Comparison of ENCODE assay signal across 12 mouse cellular contexts in the genomic region with DNA sequence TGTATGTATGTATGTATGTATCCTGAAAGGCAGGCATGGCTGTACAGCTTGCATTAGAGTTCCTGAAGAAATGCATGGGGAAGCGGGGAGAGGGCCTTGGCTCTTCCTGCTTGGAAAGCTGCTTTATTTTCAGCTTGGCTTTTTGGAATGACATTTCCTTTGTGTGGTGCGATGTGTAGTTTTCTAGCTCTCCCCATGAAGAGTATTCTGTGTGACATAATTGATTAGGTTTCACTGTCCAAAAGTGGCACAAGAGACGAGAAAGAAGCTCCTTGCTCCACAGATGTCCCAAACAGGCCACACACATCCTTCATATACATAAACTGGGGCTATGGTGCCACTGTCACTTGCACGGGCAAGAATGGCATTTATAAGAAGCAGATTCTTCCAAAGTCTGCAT.
DNase-seq lines count a peak whose midpoint lies in the region; ATAC-seq and TF ChIP-seq lines count a peak whose summit lies in the region.
"Had no signal": no experiment of that assay in that cellular context is flagged by ENCODE, and none has a peak within 500 bp of the region (broad histone marks: within the 10 kb centered on the region; RNA-seq: fewer than 3 reads in every experiment).

No protein-coding gene starts in this region.

- H3K36me3 ChIP-seq in heart, embryonic 10.5 days: no peaks in the 10 kb centered on the region
- H3K36me3 ChIP-seq in limb, embryonic 12.5 days: no peaks in the 10 kb centered on the region
- H3K36me3 ChIP-seq in limb, embryonic 10.5 days: no peaks in the 10 kb centered on the region
- H3K36me3 ChIP-seq in forebrain, embryonic 15.5 days: no peaks in the 10 kb centered on the region
- H3K36me3 ChIP-seq in midbrain, postnatal 0 days (ENCODE audit: insufficient read depth, low read length): no peaks in the 10 kb centered on the region
- H3K36me3 ChIP-seq: liver, embryonic 15.5 days had no signal

- peak; percentile 25 for DNase-seq in heart, embryonic 10.5 days (ENCODE audit: low spot score)
- no peak for DNase-seq in heart, postnatal 25 days (ENCODE audit: low spot score)
- no peak for DNase-seq in limb, embryonic 10.5 days (ENCODE audit: low spot score)
- no peak for DNase-seq in midbrain, postnatal 0 days (ENCODE audit: low spot score)
- DNase-seq in spleen, postnatal 4 days (ENCODE audit: low spot score in 2 of 2): no peak
- no peak for DNase-seq in right cerebral cortex, adult 18-20 months
- DNase-seq: adrenal gland, adult 2 months; cerebellum, adult 11 months; embryo, embryonic 11 days had no signal

- intact Hi-C loops in heart, postnatal 25 days (cut with DNase I): loop anchor here (2.0 kb wide), 1 partner anchor 14 kb away; no protein-coding TSS in a partner anchor

- no peak for TF ChIP-seq CTCF in midbrain, postnatal 0 days (IDR thresholded peaks at IDR 0.05)

- peaks cover 27% of the 10 kb centered on the region for H3K4me1 ChIP-seq in heart, embryonic 10.5 days
- H3K4me1 ChIP-seq in limb, embryonic 12.5 days (replicated peaks): peaks cover 81% of the 10 kb centered on the region
- H3K4me1 ChIP-seq in limb, embryonic 10.5 days: peaks cover 69% of the 10 kb centered on the region
- peaks cover 36% of the 10 kb centered on the region for H3K4me1 ChIP-seq in forebrain, embryonic 15.5 days
- no peaks in the 10 kb centered on the region for H3K4me1 ChIP-seq in midbrain, postnatal 0 days (ENCODE audit: insufficient read depth, low read length)

- ATAC-seq in limb, embryonic 12.5 days (ENCODE audit: insufficient number of reproducible peaks, insufficient read depth, low FRiP score, low TSS enrichment, low read depth): no peak
- no peak for ATAC-seq in forebrain, embryonic 15.5 days (replicated peaks)
- no peak for ATAC-seq in midbrain, postnatal 0 days (ENCODE audit: low FRiP score)

- no peak overlapping the region for H3K4me3 ChIP-seq in heart, embryonic 10.5 days
- peak overlapping the region; percentile 41 for H3K4me3 ChIP-seq in limb, embryonic 12.5 days (replicated peaks)
- no peak overlapping the region for H3K4me3 ChIP-seq in limb, embryonic 10.5 days
- peak overlapping the region; percentile 35; the same call in 1 of the 2 replicates for H3K4me3 ChIP-seq in forebrain, embryonic 15.5 days
- no peak overlapping the region for H3K4me3 ChIP-seq in midbrain, postnatal 0 days (ENCODE audit: low read depth, low read length)
- H3K4me3 ChIP-seq: liver, embryonic 15.5 days had no signal

- H3K27me3 ChIP-seq in heart, embryonic 10.5 days (ENCODE audit: insufficient read depth, poor library complexity, severe bottlenecking): no peaks in the 10 kb centered on the region
- no peaks in the 10 kb centered on the region for H3K27me3 ChIP-seq in limb, embryonic 12.5 days
- H3K27me3 ChIP-seq in limb, embryonic 10.5 days (ENCODE audit: low read depth, poor library complexity, severe bottlenecking): peaks cover 10% of the 10 kb centered on the region
- no peaks in the 10 kb centered on the region for H3K27me3 ChIP-seq in forebrain, embryonic 15.5 days
- H3K27me3 ChIP-seq in midbrain, postnatal 0 days (ENCODE audit: insufficient read depth, low read length): peaks cover 4% of the 10 kb centered on the region; the same call in 1 of the 2 replicates

- no peaks in the 10 kb centered on the region for H3K9me3 ChIP-seq in heart, embryonic 10.5 days
- no peaks in the 10 kb centered on the region for H3K9me3 ChIP-seq in limb, embryonic 12.5 days
- H3K9me3 ChIP-seq in limb, embryonic 10.5 days (replicated peaks): no peaks in the 10 kb centered on the region
- no peaks in the 10 kb centered on the region for H3K9me3 ChIP-seq in forebrain, embryonic 15.5 days
- H3K9me3 ChIP-seq in midbrain, postnatal 0 days (ENCODE audit: low read length): no peaks in the 10 kb centered on the region
- H3K9me3 ChIP-seq: liver, embryonic 15.5 days had no signal

- H3K4me2 ChIP-seq in limb, embryonic 12.5 days: peak overlapping the region; percentile 60
- peak overlapping the region; percentile 60 for H3K4me2 ChIP-seq in forebrain, embryonic 15.5 days (replicated peaks)
- peak overlapping the region; percentile 42 for H3K4me2 ChIP-seq in midbrain, postnatal 0 days (ENCODE audit: low read depth, low read length, poor library complexity, severe bottlenecking)
- H3K4me2 ChIP-seq: liver, embryonic 15.5 days had no signal

- H3K9ac ChIP-seq in limb, embryonic 12.5 days (replicated peaks): peak overlapping the region; percentile 54; the same call in 1 of the 2 replicates
- H3K9ac ChIP-seq in forebrain, embryonic 15.5 days (replicated peaks): no peak overlapping the region
- no peak overlapping the region for H3K9ac ChIP-seq in midbrain, postnatal 0 days (replicated peaks; ENCODE audit: low read length, poor library complexity, severe bottlenecking)
- H3K9ac ChIP-seq: liver, embryonic 15.5 days had no signal

- 77% methylated on average over 4 of the region's 4 CpGs for WGBS in heart, embryonic 10.5 days
- WGBS in limb, embryonic 12.5 days: 81% methylated on average over 4 of the region's 4 CpGs
- 87% methylated on average over 4 of the region's 4 CpGs for WGBS in limb, embryonic 10.5 days
- 50% methylated on average over 4 of the region's 4 CpGs for WGBS in forebrain, embryonic 15.5 days
- 65% methylated on average over 4 of the region's 4 CpGs for WGBS in midbrain, postnatal 0 days

- H3K27ac ChIP-seq in heart, embryonic 10.5 days: no peak overlapping the region
- peak overlapping the region; percentile 95; the same call in 1 of the 2 replicates for H3K27ac ChIP-seq in limb, embryonic 12.5 days
- H3K27ac ChIP-seq in limb, embryonic 10.5 days: no peak overlapping the region
- no peak overlapping the region for H3K27ac ChIP-seq in forebrain, embryonic 15.5 days (replicated peaks)
- H3K27ac ChIP-seq in midbrain, postnatal 0 days (ENCODE audit: low read depth, low read length): no peak overlapping the region
- H3K27ac ChIP-seq: liver, embryonic 15.5 days had no signal

Comparison
In these comparisons a context has a peak if more than half of its experiments do, and no peak if none do; other contexts are left out.
1. H3K4me3 ChIP-seq: peak in limb, embryonic 12.5 days (single experiment) and forebrain, embryonic 15.5 days (single experiment); none in heart, embryonic 10.5 days (single experiment), limb, embryonic 10.5 days (single experiment) and midbrain, postnatal 0 days (single experiment).
2. Peak in every context shown above with its lines, with median percentiles within 50 percentile points of each other: H3K4me2 ChIP-seq.